Mouse (Mus musculus) granulocyte monocyte progenitor cell, adult 5-6 weeks (primary cell): ENCODE measurements around the gene Grifin. TPM values are rescaled to one million over a fixed set of nuclear protein-coding genes. Genes with fewer than 3 reads are reported as not detected.

ENCODE experiments used
- ATAC-seq: replicated peaks from 2 replicates; pipeline ENCODE4 v1.8.0; 2016; ENCODE audit warnings: mild to moderate bottlenecking, moderate TSS enrichment, inconsistent platforms; ENCODE audit not compliant: poor library complexity, severe bottlenecking
- total RNA-seq, 2 experiments: library from RNA; stranded (forward) in 1 of 2; stranded (reverse) in 1 of 2; fragments of 200-712, 200-1000 nt in 1 of 2; fragments of >200 nt in 1 of 2; fragmentation: Nextera tagmentation in 1 of 2; gene quantifications; 2 replicates each; pipeline ENCODE4 v1.2.3; 2014 to 2017

Gene Grifin
- total RNA-seq, 2 experiments from 2014 or later: not detected

DNA sequence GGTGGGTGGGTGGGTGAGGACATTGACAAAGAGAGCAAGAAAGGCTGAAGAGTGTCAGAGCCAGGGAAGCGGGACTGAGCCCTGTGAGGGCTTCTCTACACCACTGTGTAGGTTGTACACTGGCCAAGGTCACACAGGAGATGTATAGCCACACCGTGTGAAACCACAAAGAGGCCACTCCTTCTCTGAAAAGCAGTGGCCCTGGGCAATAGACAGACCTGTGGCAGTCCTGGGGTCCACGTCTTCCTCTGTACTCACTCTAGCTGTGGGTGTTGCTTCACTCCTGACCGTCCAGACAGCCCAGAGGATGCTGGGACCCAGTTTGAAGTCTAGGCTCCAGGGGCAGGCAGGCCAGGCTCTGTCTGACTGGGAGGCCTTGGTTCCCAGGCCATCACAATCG, 30.0 kb upstream of the Grifin start:
- ATAC-seq: no peak

DNA sequence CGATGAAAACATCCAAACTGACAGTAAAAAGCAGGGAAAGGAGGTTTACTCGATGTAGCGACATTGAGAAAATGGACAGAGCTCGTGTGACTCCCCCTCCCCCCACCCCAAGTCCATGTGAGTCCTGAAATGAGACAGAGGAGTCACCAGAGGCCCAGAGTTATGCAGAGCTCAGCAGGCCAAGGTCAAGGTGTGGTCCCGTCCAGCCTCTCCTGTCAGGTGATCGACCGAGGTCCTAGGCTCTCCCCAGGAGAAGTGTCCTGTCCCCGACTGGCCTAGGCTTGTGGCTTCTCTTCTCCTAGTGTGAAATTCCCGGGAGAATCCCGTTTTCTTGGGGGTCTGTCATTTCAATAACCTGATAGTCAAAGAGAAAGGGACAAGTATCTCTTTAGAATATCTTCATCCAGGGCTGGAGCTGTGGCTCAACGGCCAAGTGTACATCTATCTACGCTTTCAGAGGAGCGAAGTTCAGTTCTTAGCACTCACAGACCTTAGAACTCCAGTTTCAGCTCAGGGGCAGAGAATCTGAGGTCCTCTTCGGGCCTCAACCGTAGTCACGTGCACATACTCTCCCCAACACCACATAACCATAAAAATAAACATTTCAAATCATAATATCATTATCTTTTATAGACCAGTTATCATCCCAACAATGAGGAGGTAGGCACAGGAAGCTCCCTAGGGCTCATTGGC, 24.4 kb upstream of the Grifin start:
- no peak for ATAC-seq

DNA sequence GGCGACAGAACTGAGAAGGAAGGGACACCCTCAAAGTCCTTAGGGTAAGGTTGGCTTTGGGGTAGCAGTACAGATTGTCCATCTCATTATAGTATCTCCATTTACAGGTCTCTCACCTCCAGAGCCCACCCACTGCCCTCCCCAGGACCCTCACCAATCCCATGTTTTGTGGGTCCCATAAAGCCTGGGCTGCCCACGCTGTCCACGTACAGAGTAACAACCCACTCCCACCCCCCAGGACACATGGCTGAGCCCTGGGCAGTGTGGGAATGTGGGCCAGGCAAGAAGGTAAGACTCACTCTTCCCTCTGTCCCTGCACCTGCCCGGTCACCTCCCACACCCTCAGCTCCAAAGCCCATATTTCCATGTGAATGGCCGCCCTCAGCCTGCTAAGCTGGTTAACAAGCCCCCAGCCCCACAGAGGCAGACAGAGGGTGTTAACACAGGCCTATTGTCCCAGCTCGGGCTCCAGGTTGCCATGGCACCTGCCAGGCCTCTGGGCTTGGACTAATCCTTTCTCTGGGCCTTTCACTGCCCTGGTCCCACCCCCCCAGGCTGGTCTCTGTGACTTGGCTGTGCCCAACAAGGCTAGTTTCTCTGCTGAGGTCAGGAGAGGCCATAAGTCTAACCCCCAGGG, 19.0 kb upstream of the Grifin start:
- ATAC-seq: no peak

GRCm38 (mm10) chr5:140582995-140583731, 18.3 kb upstream of the Grifin start:
- no peak for ATAC-seq

GRCm38 (mm10) chr5:140581569-140581968, 16.7 kb upstream of the Grifin start:
- no peak for ATAC-seq

DNA sequence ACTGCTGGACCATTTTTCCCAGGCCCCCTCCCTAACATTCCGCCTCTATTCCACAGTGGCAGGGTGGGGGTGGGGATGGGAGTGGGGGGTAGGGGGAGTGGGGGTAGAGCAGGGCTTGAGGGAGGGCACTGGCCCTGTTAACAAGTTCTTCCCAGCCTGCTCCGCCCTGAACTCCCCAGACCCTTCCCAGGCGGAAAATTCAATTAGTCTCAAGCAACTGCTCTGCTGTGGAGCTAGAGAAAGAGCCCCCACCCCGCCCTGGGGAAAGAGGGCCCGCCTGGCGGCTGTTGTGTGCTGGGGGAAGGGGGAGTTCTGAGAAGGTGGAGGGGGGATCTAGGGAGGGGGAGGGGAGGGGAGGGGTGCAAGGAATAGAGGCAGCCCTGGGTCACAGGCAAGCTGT, 14.9 kb upstream of the Grifin start:
- ATAC-seq: no peak

DNA sequence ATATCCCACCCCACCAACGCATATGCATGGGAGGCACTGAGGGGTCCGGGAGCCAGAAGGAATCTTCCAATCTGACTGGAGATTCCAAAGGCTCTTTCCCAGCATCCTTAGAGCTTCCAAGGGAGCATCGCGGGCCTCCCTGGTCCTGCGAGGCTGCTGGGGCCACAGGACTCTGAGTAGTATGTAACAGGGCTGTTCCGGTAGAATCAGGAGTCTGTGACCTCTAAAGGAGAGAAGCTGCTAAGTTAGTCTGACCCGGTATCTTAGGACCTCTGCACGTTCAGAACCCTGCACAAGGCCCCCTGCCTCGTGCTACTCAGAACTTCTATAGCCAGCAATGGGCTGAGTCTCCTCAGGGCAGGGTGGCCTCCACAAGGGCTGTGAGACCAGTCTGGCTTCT, 14.3 kb upstream of the Grifin start:
- ATAC-seq: no peak

DNA sequence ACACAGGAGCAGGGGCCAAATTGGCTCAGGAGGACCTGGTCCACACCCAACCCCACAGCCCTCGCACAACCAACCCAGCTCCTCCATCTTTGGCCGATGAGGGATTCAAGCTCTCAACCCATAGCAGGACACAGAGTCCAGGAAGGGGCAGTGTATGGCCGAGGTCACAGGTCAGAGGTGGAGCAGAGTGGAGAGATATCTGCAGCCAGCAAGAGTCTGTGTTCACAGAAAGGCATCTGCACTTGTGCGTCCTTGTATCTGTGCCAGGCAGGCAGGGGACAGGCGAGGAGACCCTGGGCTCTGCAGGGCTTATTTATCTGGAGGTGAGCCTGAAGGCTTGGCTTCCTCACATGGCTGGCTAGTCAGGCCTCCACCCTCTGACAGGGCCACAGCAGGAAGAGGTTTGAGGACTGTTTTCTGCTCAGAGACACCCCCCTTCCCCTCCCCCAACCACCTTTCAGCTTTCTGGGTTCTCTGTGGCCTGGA, 10.6 kb upstream of the Grifin start:
- ATAC-seq: no peak

DNA sequence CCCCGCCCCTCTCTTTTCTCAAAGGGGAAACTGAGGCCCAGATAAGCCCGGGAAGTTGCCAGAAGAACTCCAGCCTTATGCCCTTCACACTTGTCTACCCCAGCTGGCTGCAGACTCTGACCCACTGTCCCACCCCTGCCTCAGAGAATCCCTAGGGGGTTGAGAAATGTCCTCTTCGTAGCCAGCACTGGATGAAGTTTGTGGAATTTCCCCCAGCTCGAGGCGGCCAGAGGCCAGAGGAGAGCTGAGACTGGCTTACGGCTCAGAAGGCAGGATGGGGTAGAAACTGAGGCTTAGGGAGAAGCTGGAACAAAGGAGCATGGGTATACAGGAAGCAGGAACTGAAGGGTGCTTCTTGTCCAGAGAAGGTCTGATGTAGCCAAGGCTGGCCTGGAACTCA, 7.7 kb upstream of the Grifin start:
- ATAC-seq: no peak

- ATAC-seq: no peak
These were observed 6.8 kb upstream of the Grifin start for GRCm38 (mm10) chr5:140571673-140572072.

GRCm38 (mm10) chr5:140571201-140571600, 6.3 kb upstream of the Grifin start:
- no peak for ATAC-seq

DNA sequence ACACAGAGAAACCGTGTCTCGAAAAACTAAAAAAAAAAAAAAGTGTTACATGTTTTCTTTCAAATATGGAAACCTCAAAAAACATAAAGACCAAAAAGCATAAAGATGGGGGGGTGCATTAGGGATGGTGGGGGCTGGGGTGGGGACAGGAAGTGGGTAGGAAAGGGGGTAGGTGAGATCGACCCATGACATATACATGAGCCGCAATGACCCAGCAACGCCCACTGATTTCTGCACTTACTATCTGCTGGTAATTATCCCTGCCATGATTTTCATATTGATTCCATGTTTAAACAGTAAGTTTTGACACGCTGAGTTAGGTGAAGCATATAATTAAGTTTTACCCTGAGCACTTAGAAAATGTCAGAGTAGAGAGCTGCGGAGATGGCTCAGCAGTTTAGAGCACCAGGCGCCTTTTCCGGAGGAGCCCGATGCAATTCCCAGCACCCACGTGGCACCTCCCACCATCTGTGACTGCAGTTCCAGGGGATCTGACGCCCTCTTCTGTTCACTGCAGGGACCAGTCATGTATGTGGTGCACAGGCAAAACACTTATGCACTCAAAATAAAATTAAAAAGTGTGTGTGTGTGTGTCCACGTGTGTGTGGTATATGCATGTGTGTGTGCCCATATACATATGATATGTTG, 5.5 kb upstream of the Grifin start:
- ATAC-seq: no peak

- no peak for ATAC-seq
These were observed 4.2 kb upstream of the Grifin start for GRCm38 (mm10) chr5:140569032-140569595.

GRCm38 (mm10) chr5:140568321-140568970, 3.6 kb upstream of the Grifin start:
- peak; percentile 69 for ATAC-seq

DNA sequence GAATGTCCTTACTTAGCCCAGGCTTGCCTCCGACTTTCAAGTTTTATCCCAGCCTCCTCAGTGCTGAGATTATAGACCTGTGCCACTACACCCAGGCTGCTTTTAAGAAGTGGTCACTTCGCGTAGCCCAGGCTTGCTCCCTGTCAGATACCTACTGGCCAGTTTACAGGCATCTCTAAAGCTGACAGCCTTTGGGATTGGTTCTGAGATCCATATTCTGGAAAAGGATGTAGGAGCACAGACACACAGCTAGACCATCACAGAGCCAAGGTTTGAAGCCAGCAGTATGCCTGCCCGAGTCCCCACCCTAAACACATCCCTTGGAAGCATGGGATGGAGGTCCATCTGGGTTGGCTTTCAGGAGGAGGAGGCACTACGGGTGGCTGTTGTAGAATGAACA, 2.9 kb upstream of the Grifin start:
- ATAC-seq: no peak

DNA sequence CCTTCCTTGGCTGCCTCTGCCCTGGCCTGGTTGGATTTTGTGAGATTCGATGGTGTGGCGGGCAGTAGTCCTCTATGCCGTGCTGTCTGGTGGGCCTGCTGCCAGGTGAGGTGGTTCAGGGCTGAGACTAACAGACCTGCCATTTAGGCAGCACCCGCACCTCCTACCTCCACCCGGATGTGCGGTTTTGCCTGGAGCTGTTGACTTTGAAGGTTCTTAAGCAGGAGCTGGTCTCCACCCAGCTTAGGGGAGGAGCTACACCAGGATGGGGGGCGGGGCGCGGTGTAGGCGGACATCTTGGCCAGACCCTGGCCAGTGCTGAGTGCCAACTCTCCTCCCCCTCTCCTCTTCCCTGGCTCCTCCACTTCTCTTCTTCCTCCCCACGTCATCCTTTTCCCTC, 2.5 kb upstream of the Grifin start:
- peak; percentile 74 for ATAC-seq

GRCm38 (mm10) chr5:140566271-140566670, 1.4 kb upstream of the Grifin start:
- no peak for ATAC-seq

DNA sequence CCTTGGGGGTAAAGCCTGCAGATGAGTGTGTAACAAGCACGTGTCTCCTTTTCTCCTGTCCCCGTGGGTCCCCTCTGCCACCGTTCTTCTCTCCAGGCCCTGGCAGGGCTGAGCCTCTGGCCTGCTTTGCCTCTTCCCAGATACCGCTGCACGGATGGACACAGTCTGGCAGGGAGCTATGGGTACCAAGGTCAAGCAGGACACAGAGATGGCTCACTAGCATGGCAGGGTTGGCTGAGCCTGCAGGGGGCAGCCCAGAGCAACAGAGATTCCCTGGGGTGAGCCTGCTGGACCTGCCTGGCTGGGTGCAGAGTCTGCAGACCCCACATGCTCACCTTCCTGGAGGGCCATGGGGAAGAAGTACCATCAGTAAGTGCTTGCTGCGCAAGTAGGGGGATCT, 985 bp upstream of the Grifin start:
- peak; percentile 47 for ATAC-seq

DNA sequence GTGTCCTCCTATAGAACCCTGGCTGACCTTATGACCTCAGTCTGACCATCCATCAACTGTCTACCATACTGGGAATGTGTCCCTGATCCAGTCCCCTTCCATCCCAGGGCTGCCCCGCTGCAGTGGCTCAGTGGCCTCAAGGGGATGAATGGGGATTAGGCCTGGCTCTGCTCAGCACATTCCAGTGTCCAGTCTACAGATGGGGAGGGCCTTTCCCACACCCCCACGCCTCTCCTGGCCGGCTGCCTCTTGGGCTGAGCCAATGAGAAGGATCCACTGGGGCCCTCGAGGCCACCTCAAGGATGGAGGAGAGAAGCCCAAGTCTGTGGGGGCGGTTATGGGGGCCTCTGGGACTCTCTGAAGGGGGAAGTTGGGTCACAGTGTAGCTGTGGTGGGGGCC, 580 bp upstream of the Grifin start:
- no peak for ATAC-seq

DNA sequence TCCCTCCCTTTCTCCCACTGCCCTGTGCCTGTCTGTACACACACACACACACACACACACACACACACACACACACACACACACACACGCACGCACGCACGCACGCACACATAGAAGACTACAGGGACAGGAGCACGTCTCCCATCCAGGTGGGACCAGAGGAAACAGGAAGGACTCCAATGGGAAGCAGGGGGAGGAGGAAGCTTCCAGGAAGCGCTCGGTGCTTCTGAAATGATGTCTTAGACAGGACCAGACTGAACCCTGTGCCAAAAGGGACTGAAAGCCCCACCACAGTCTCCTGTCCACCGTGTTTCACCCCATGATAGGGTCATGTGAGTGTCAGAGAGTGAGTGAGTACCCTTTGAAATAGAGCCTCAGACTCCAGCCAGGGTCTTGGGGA, 2.3 kb downstream of the Grifin start:
- ATAC-seq: no peak
